Mouse (Mus musculus) midbrain, embryonic 16.5 days (tissue): ENCODE results near the gene Cdk17. TPM values are rescaled to one million over a fixed set of nuclear protein-coding genes. Genes with fewer than 3 reads are reported as not detected.
A peak's percentile ranks its signal among the peaks of the same experiment; 100 is the strongest.

Experiments used
- ATAC-seq: fragments of 200-750 bp; cut with Nextera tagmentation; 2 replicates; pipeline ENCODE4 v1.8.0; 2017; ENCODE audit warnings: moderate TSS enrichment
- H3K27ac ChIP-seq: fragments of 300-500 bp; sonication (generic); 2 replicates; pipeline ENCODE4 v1.5.1; 2014; ENCODE audit warnings: mild to moderate bottlenecking, low read length, mixed read lengths
- H3K27me3 ChIP-seq: fragments of 300-500 bp; sonication (generic); 2 replicates; pipeline ENCODE4 v1.6.1; 2014; ENCODE audit warnings: low read depth, low read length, mixed read lengths; ENCODE audit not compliant: control insufficient read depth, insufficient read depth
- H3K36me3 ChIP-seq: fragments of 300-500 bp; sonication (generic); 2 replicates; pipeline ENCODE4 v1.6.1; 2014; ENCODE audit warnings: mild to moderate bottlenecking, low read length, moderate library complexity, mixed read lengths; ENCODE audit not compliant: control insufficient read depth, insufficient read depth
- H3K4me1 ChIP-seq: fragments of 300-500 bp; sonication (generic); 2 replicates; pipeline ENCODE4 v1.6.1; 2014; ENCODE audit warnings: mild to moderate bottlenecking, low read length, mixed read lengths; ENCODE audit not compliant: control insufficient read depth, insufficient read depth
- H3K4me2 ChIP-seq: fragments of 300-500 bp; sonication (generic); 2 replicates; pipeline ENCODE4 v1.6.1; 2014; ENCODE audit warnings: mild to moderate bottlenecking, low read length, mixed read lengths
- H3K4me3 ChIP-seq: fragments of 300-500 bp; sonication (generic); 2 replicates; pipeline ENCODE4 v1.5.1; 2014; ENCODE audit warnings: low read depth, mild to moderate bottlenecking, low read length, moderate library complexity, mixed read lengths
- H3K9ac ChIP-seq: fragments of 300-500 bp; sonication (generic); 2 replicates; pipeline ENCODE4 v1.6.1; 2014; ENCODE audit warnings: low read depth, low read length, mixed read lengths
- H3K9me3 ChIP-seq: fragments of 300-500 bp; sonication (generic); replicated peaks from 2 replicates; pipeline ENCODE4 v1.6.1; 2014; ENCODE audit warnings: mild to moderate bottlenecking, low read length, mixed read lengths; ENCODE audit not compliant: control insufficient read depth, poor library complexity, severe bottlenecking
- WGBS: fragments of 180-500 bp; shearing (Covaris S2); extraction: QIAGEN DNeasy Blood & Tissue Kit; methylation state at CpG from one replicate; pipeline ENCODE4 v1.1.7; 2014; 5-methylcytosine and 5-hydroxymethylcytosine counted together
- polyA plus RNA-seq: library from polyadenylated mRNA; unstranded; fragments of >200 nt; fragmentation: Nextera tagmentation; extraction: Ambion mirVana; gene quantifications from 2 replicates; pipeline ENCODE4 v1.2.1, GENCODE M21; 2015

Cdk17 gene
- polyA plus RNA-seq: 39.5 and 40.2 TPM in 2 replicates

- H3K36me3 ChIP-seq: no peaks in the 10 kb centered on the region
- peaks cover 24% of the 10 kb centered on the region for H3K4me1 ChIP-seq
- no peaks in the 10 kb centered on the region for H3K9me3 ChIP-seq
- peak within 1 kb of the TSS; percentile 68 for H3K4me3 ChIP-seq
- ATAC-seq: peak; percentile 76
- peak within 1 kb of the TSS; percentile 69 for H3K4me2 ChIP-seq
- WGBS: under 1% methylated on average over 75 of the region's 97 CpGs
- no peaks in the 10 kb centered on the region for H3K27me3 ChIP-seq
- peak within 1 kb of the TSS; percentile 92 for H3K9ac ChIP-seq
- peak within 1 kb of the TSS; percentile 97 for H3K27ac ChIP-seq
Measured at GRCm38 (mm10) chr10:93160807-93161510, at the start of gene Cdk17. TSS of gene Cdk17 (plus strand) at chr10:93160875.

- ATAC-seq: no peak
- no peaks in the 10 kb centered on the region for H3K4me1 ChIP-seq
- H3K4me3 ChIP-seq: no peak overlapping the region
- no peaks in the 10 kb centered on the region for H3K9me3 ChIP-seq
- 68% methylated on average over 8 of the region's 8 CpGs for WGBS
- no peak overlapping the region for H3K27ac ChIP-seq
- no peak overlapping the region for H3K9ac ChIP-seq
- no peaks in the 10 kb centered on the region for H3K27me3 ChIP-seq
- H3K4me2 ChIP-seq: no peak overlapping the region
- H3K36me3 ChIP-seq: no peaks in the 10 kb centered on the region
Measured at GRCm38 (mm10) chr10:93111412-93111811, 49.3 kb upstream of the Cdk17 start.

GRCm38 (mm10) chr10:93112021-93112420, 48.7 kb upstream of the Cdk17 start:
- Histone ChIP-seq H3K36me3 (no peaks in the 10 kb centered on the region), H3K4me3 (no peak overlapping the region), H3K9ac (no peak overlapping the region), H3K9me3 (no peaks in the 10 kb centered on the region), H3K27ac (no peak overlapping the region), H3K4me2 (no peak overlapping the region), H3K27me3 (no peaks in the 10 kb centered on the region), H3K4me1 (no peaks in the 10 kb centered on the region)
- WGBS: 93% methylated on average over 6 of the region's 6 CpGs
- no peak for ATAC-seq

DNA sequence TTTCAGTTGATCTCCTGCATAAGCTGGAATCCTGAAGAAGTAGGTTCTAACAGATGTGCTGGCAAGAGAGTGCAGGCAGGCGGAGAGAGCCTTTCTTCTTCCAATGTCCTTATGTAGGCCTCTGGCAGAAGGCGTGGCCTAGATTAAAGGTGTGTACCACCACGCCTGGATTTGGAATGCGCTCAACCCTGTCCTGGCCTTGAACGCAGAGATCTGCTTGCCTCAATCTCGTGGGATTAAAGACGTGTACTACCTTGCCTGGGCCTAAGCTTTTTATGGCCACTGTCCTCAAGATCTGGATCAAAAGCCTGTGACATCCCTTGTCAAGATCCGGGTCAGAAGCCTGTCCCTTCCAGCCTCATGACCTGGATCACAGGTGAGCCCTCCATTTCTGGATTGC, 46.7 kb upstream of the Cdk17 start:
- Histone ChIP-seq H3K27me3 (no peaks in the 10 kb centered on the region), H3K9me3 (no peaks in the 10 kb centered on the region), H3K9ac (no peak overlapping the region), H3K4me2 (no peak overlapping the region), H3K36me3 (no peaks in the 10 kb centered on the region), H3K4me1 (no peaks in the 10 kb centered on the region), H3K27ac (no peak overlapping the region), H3K4me3 (no peak overlapping the region)
- 89% methylated on average over 8 of the region's 8 CpGs for WGBS
- no peak for ATAC-seq

DNA sequence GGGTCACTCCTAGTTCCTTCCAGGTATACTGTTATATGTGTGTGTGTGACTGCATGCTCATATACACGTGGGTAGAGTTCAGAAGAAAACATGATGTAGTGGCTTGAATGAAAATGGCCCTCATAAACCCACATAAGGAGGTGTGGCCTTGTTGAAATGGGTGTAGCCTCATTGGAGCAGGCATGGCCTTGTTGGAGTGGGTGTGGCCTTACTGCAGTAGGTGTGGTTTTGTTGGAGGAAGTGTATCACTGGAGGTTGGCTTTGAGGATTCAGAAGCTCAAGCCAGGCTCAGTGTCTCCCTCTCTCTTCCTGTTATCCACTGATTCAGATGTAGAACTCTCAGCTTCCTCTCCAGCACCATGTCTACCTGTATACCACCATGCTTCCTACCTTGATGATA, 45.9 kb upstream of the Cdk17 start:
- Histone ChIP-seq H3K4me1 (no peaks in the 10 kb centered on the region), H3K4me3 (no peak overlapping the region), H3K9ac (no peak overlapping the region), H3K27ac (no peak overlapping the region), H3K4me2 (no peak overlapping the region), H3K36me3 (no peaks in the 10 kb centered on the region), H3K27me3 (no peaks in the 10 kb centered on the region), H3K9me3 (no peaks in the 10 kb centered on the region)
- 71% methylated on average over 1 of the region's 1 CpGs for WGBS
- ATAC-seq: no peak

- 92% methylated on average over 1 of the region's 1 CpGs for whole genome bisulfite sequencing
- Histone ChIP-seq H3K4me2 (no peak overlapping the region), H3K4me1 (no peaks in the 10 kb centered on the region), H3K36me3 (no peaks in the 10 kb centered on the region), H3K9me3 (no peaks in the 10 kb centered on the region), H3K27ac (no peak overlapping the region), H3K9ac (no peak overlapping the region), H3K4me3 (no peak overlapping the region), H3K27me3 (no peaks in the 10 kb centered on the region)
- ATAC-seq: no peak
Measured at GRCm38 (mm10) chr10:93115743-93116142, 44.9 kb upstream of the Cdk17 start.

GRCm38 (mm10) chr10:93116636-93117035, 44.0 kb upstream of the Cdk17 start:
- H3K27ac ChIP-seq: no peak overlapping the region
- no peak overlapping the region for H3K9ac ChIP-seq
- H3K9me3 ChIP-seq: no peaks in the 10 kb centered on the region
- no peak overlapping the region for H3K4me2 ChIP-seq
- H3K4me3 ChIP-seq: no peak overlapping the region
- H3K36me3 ChIP-seq: no peaks in the 10 kb centered on the region
- H3K4me1 ChIP-seq: no peaks in the 10 kb centered on the region
- 90% methylated on average over 3 of the region's 3 CpGs for WGBS
- H3K27me3 ChIP-seq: no peaks in the 10 kb centered on the region
- no peak for ATAC-seq

DNA sequence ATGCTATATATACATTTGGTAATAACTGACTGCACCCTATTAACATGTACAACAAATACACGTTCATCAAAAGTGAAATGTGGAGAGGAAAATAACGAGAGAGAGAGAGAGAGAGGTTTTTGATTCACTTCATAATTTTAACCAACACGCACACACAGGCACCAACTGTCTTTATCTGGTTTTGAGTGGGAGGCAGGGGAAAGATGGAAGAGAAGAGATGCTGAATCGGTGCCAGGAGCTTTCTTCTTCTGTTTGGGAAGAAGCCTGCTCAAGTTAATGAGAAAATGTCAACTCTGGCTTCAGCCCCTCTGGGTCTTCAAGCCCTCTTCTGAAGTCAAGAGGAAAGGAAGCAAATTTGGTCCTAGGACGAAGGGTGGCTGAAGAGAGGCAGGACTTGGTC, 40.9 kb upstream of the Cdk17 start:
- WGBS: 76% methylated on average over 5 of the region's 5 CpGs
- no peaks in the 10 kb centered on the region for H3K36me3 ChIP-seq
- H3K9ac ChIP-seq: no peak overlapping the region
- no peaks in the 10 kb centered on the region for H3K9me3 ChIP-seq
- H3K4me2 ChIP-seq: no peak overlapping the region
- no peaks in the 10 kb centered on the region for H3K27me3 ChIP-seq
- no peak overlapping the region for H3K27ac ChIP-seq
- H3K4me1 ChIP-seq: no peaks in the 10 kb centered on the region
- H3K4me3 ChIP-seq: no peak overlapping the region
- no peak for ATAC-seq

DNA sequence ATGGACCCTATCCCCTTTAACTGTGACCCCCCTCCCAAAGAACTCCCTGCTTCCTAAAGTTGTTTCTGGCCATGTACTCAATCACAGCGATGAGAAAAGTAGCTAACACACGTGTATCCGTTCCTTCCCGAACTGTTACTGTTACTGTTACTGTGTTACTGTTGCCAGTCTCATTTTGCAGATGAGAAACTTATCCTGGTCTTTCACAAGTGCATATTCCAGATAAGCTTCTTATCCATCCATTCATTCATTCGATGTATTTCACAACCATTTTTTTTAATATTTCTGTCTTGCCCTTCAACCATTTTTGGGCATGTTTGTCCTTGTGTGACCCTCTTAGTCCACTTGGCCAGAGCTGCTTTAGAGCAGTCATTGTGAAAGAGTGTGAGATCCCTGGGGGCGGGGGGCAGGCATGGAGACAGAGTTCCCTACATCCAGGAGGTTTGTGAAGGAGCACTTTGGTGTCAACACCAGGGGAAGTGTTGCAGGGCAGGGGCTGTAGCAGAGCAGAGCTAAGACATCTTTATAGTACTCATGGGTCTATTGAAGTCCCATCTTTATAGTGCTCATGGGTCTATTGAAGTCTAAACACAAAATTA, 39.3 kb upstream of the Cdk17 start:
- Histone ChIP-seq H3K4me2 (no peak overlapping the region), H3K27me3 (no peaks in the 10 kb centered on the region), H3K36me3 (no peaks in the 10 kb centered on the region), H3K9ac (no peak overlapping the region), H3K4me1 (no peaks in the 10 kb centered on the region), H3K4me3 (no peak overlapping the region), H3K9me3 (no peaks in the 10 kb centered on the region), H3K27ac (no peak overlapping the region)
- no peak for ATAC-seq
- WGBS: 92% methylated on average over 6 of the region's 6 CpGs
